Mouse (Mus musculus): ENCODE measurements around the gene Inppl1.

Inppl1 gene

GRCm38 (mm10) chr7:101837606-101838471 is at the start of gene Inppl1:
Gene Inppl1, minus strand, starts transcription at chr7:101838229.
- peak; percentile 72 to 83 for DNase-seq (ENCODE audit: low spot score in 2 of 2)

- DNase-seq (ENCODE audit: low spot score in 2 of 2), result no peak
Measured at GRCm38 (mm10) chr7:101886274-101886673, 48.2 kb upstream of the Inppl1 start.

GRCm38 (mm10) chr7:101884160-101884559 is 46.1 kb upstream of the Inppl1 start:
- no peak for DNase-seq (ENCODE audit: low spot score in 2 of 2)

GRCm38 (mm10) chr7:101882413-101883154 is 44.6 kb upstream of the Inppl1 start:
- peak in 1 of 2 experiments; percentile 48 for DNase-seq (ENCODE audit: low spot score in 2 of 2)

GRCm38 (mm10) chr7:101880855-101881254 is 42.8 kb upstream of the Inppl1 start:
- no peak for DNase-seq (ENCODE audit: low spot score in 2 of 2)

- DNase-seq (ENCODE audit: low spot score in 2 of 2), result no peak
Measured at GRCm38 (mm10) chr7:101875978-101876377, 37.9 kb upstream of the Inppl1 start.

GRCm38 (mm10) chr7:101871296-101871695 is 33.3 kb upstream of the Inppl1 start:
- DNase-seq (ENCODE audit: low spot score in 2 of 2), result no peak

- DNase-seq (ENCODE audit: low spot score in 2 of 2), result no peak
Measured at GRCm38 (mm10) chr7:101870629-101871028, 32.6 kb upstream of the Inppl1 start, which contains the start of gene Folr1. Gene Folr1, minus strand, starts transcription at chr7:101870788.

- DNase-seq (ENCODE audit: low spot score in 2 of 2), result no peak
Measured at GRCm38 (mm10) chr7:101869163-101869500, 31.1 kb upstream of the Inppl1 start.

GRCm38 (mm10) chr7:101868241-101869162 is 30.5 kb upstream of the Inppl1 start:
- DNase-seq (ENCODE audit: low spot score in 2 of 2), result no peak

- no peak for DNase-seq (ENCODE audit: low spot score in 2 of 2)
Measured at GRCm38 (mm10) chr7:101867482-101867881, 29.5 kb upstream of the Inppl1 start.

- DNase-seq (ENCODE audit: low spot score in 2 of 2), result no peak
Measured at GRCm38 (mm10) chr7:101866491-101867265, 28.6 kb upstream of the Inppl1 start.

- no peak for DNase-seq (ENCODE audit: low spot score in 2 of 2)
Measured at GRCm38 (mm10) chr7:101863415-101863814, 25.4 kb upstream of the Inppl1 start, which contains the start of gene Anapc15. Gene Anapc15, plus strand, starts transcription at chr7:101863715.

GRCm38 (mm10) chr7:101862291-101862690 is 24.3 kb upstream of the Inppl1 start:
- no peak for DNase-seq (ENCODE audit: low spot score in 2 of 2)

- no peak for DNase-seq (ENCODE audit: low spot score in 2 of 2)
Measured at GRCm38 (mm10) chr7:101860978-101861377, 22.9 kb upstream of the Inppl1 start.

- DNase-seq (ENCODE audit: low spot score in 2 of 2), result no peak
Measured at GRCm38 (mm10) chr7:101858362-101858761, 20.3 kb upstream of the Inppl1 start.

GRCm38 (mm10) chr7:101857094-101857493 is 19.1 kb upstream of the Inppl1 start, which contains the start of gene Folr2:
Gene Folr2, minus strand, starts transcription at chr7:101857194.
- DNase-seq (ENCODE audit: low spot score in 2 of 2), result no peak

- no peak for DNase-seq (ENCODE audit: low spot score in 2 of 2)
Measured at GRCm38 (mm10) chr7:101853816-101854215, 15.8 kb upstream of the Inppl1 start.

- DNase-seq (ENCODE audit: low spot score in 2 of 2), result no peak
Measured at GRCm38 (mm10) chr7:101852846-101853245, 14.8 kb upstream of the Inppl1 start.

GRCm38 (mm10) chr7:101851689-101852088 is 13.7 kb upstream of the Inppl1 start:
- no peak for DNase-seq (ENCODE audit: low spot score in 2 of 2)

- DNase-seq (ENCODE audit: low spot score in 2 of 2), result no peak
Measured at GRCm38 (mm10) chr7:101847934-101848333, 9.9 kb upstream of the Inppl1 start.
